Mouse (Mus musculus) heart, postnatal 0 days (tissue): ENCODE measurements at regions not wholly inside any gene's neighbourhood (a gene's known extent, or its start where the extent isn't known, plus 50 kb on each side); places are given as distances from the start of the nearest gene placed in this dataset.

Experiments used
- ATAC-seq: fragments of 200-750 bp; cut with Nextera tagmentation; 2 replicates; pipeline ENCODE4 v1.8.0; 2017; ENCODE audit warnings: low read depth, moderate number of reproducible peaks, moderate library complexity; ENCODE audit not compliant: insufficient read depth
- DNase-seq: peaks from one replicate; pipeline ENCODE4 v3.0.0-alpha.2; 2016; ENCODE audit warnings: low spot score
- H3K27ac ChIP-seq: fragments of 300-500 bp; sonication (generic); 2 replicates; pipeline ENCODE4 v1.5.1; 2014; ENCODE audit warnings: low read depth, mild to moderate bottlenecking
- H3K27me3 ChIP-seq: fragments of 300-500 bp; sonication (generic); 2 replicates; pipeline ENCODE4 v1.6.1; 2014; ENCODE audit warnings: low read length, mixed read lengths; ENCODE audit not compliant: control insufficient read depth, insufficient read depth
- H3K36me3 ChIP-seq: fragments of 300-500 bp; sonication (generic); replicated peaks from 2 replicates; pipeline ENCODE4 v1.6.1; 2014; ENCODE audit warnings: low read length, mixed read lengths; ENCODE audit not compliant: control insufficient read depth, insufficient read depth
- H3K4me1 ChIP-seq: fragments of 300-500 bp; sonication (generic); 2 replicates; pipeline ENCODE4 v1.6.1; 2014; ENCODE audit warnings: antibody characterized with exemption; ENCODE audit not compliant: control insufficient read depth, insufficient read depth
- H3K4me2 ChIP-seq: fragments of 300-500 bp; sonication (generic); 2 replicates; pipeline ENCODE4 v1.6.1; 2014; ENCODE audit warnings: low read depth, mild to moderate bottlenecking, low read length, moderate library complexity
- H3K4me3 ChIP-seq: fragments of 300-500 bp; sonication (generic); 2 replicates; pipeline ENCODE4 v1.5.1; 2014; ENCODE audit warnings: low read depth, low read length
- H3K9ac ChIP-seq: fragments of 300-500 bp; sonication (generic); replicated peaks from 2 replicates; pipeline ENCODE4 v1.6.1; 2014; ENCODE audit warnings: low read depth, low read length, mixed read lengths
- H3K9me3 ChIP-seq: fragments of 300-500 bp; sonication (generic); replicated peaks from 2 replicates; pipeline ENCODE4 v1.6.1; 2016; ENCODE audit warnings: low read length; ENCODE audit not compliant: control insufficient read depth
- CTCF ChIP-seq: IDR thresholded peaks from 2 replicates; pipeline ENCODE4 v1.5.1; 2016; ENCODE audit warnings: antibody characterized with exemption, control low read depth, low read depth
- EP300 ChIP-seq: IDR thresholded peaks from 2 replicates; pipeline ENCODE4 v1.6.1; 2016; ENCODE audit warnings: antibody characterized with exemption, low read depth
- WGBS: fragments of 180-500 bp; shearing (Covaris S2); extraction: QIAGEN DNeasy Blood & Tissue Kit; methylation state at CpG from one replicate; pipeline ENCODE4 v1.1.7; 2014; 5-methylcytosine and 5-hydroxymethylcytosine counted together

- no peak overlapping the region for H3K4me2 ChIP-seq
- no peak overlapping the region for H3K27ac ChIP-seq
- H3K9me3 ChIP-seq, result no peaks in the 10 kb centered on the region
- H3K4me1 ChIP-seq, result no peaks in the 10 kb centered on the region
- DNase-seq, result no peak
- ATAC-seq, result no peak
- no peaks in the 10 kb centered on the region for H3K27me3 ChIP-seq
- WGBS, result 57% methylated on average over 4 of the region's 4 CpGs
- no peak overlapping the region for H3K4me3 ChIP-seq
- H3K36me3 ChIP-seq, result no peaks in the 10 kb centered on the region
- TF ChIP-seq CTCF (no peak), EP300 (no peak)
- H3K9ac ChIP-seq, result no peak overlapping the region
Measured at GRCm38 (mm10) chr13:70195854-70196253, 393.7 kb downstream of the Med10 start.

- no peaks in the 10 kb centered on the region for H3K27me3 ChIP-seq
- no peak overlapping the region for H3K9ac ChIP-seq
- H3K4me3 ChIP-seq, result no peak overlapping the region
- H3K9me3 ChIP-seq, result no peaks in the 10 kb centered on the region
- ATAC-seq (no peak), DNase-seq (no peak)
- 77% methylated on average over 4 of the region's 4 CpGs for WGBS
- H3K27ac ChIP-seq, result no peak overlapping the region
- TF ChIP-seq EP300 (no peak), CTCF (no peak)
- H3K4me1 ChIP-seq, result no peaks in the 10 kb centered on the region
- no peak overlapping the region for H3K4me2 ChIP-seq
- H3K36me3 ChIP-seq, result no peaks in the 10 kb centered on the region
Measured at GRCm38 (mm10) chr13:70198638-70199037, 396.4 kb downstream of the Med10 start.

- no peak for DNase-seq
- no peak for ATAC-seq
- H3K4me1 ChIP-seq, result no peaks in the 10 kb centered on the region
- H3K9me3 ChIP-seq, result no peaks in the 10 kb centered on the region
- H3K4me3 ChIP-seq, result no peak overlapping the region
- H3K4me2 ChIP-seq, result no peak overlapping the region
- 32% methylated on average over 1 of the region's 1 CpGs for WGBS
- no peaks in the 10 kb centered on the region for H3K27me3 ChIP-seq
- no peak for TF ChIP-seq EP300
- TF ChIP-seq CTCF, result no peak
- no peak overlapping the region for H3K27ac ChIP-seq
- H3K36me3 ChIP-seq, result no peaks in the 10 kb centered on the region
- H3K9ac ChIP-seq, result no peak overlapping the region
Measured at GRCm38 (mm10) chr13:70199087-70199486, 396.9 kb downstream of the Med10 start.

DNA sequence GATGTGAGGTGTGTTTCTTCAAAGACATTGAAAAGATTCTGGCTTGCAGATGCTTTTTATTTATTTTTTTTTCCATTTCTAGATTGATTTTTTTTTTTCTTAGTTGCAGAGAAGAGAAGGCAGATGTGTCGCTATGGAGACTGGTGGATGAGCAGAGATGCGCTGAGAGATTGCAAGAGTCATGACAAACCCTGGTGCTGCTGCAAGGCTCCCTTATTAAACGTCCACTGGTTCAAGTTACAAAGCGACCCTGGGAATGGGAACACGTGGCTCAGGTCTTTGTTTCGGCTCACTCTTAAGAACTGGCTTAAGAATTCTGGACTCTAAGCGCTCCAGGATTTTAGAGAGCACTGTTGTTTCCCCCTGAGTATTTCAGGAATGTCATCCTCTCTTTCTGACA lies 403.1 kb downstream of the Med10 start:
- no peaks in the 10 kb centered on the region for H3K36me3 ChIP-seq
- H3K27me3 ChIP-seq, result no peaks in the 10 kb centered on the region
- no peaks in the 10 kb centered on the region for H3K9me3 ChIP-seq
- no peak for TF ChIP-seq CTCF
- no peak for TF ChIP-seq EP300
- H3K4me3 ChIP-seq, result no peak overlapping the region
- H3K4me2 ChIP-seq, result no peak overlapping the region
- H3K4me1 ChIP-seq, result no peaks in the 10 kb centered on the region
- H3K27ac ChIP-seq, result no peak overlapping the region
- no peak for DNase-seq
- ATAC-seq, result no peak
- no peak overlapping the region for H3K9ac ChIP-seq
- WGBS, result 63% methylated on average over 7 of the region's 7 CpGs

DNA sequence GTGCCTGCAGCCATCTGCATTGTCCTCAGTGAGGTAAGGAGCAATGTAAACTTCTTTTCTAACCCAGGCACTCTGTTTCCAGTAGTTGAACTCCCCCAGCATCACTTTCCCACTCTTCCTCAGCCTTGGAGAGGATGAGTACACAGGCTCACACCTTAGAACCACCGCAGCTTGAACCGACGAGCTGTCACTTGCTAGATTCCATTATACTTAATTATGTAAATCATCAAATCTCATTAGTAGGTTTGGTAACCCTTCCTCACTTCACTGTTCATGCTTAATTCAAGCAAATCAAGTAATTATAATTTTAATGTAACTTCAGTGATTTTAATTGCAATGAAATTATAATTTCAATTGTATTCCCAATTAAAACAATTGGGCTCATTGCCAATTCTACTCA lies 408.0 kb downstream of the Med10 start:
- Histone ChIP-seq H3K4me3 (no peak overlapping the region), H3K9ac (no peak overlapping the region), H3K9me3 (no peaks in the 10 kb centered on the region), H3K27ac (no peak overlapping the region), H3K4me1 (no peaks in the 10 kb centered on the region), H3K36me3 (no peaks in the 10 kb centered on the region), H3K4me2 (no peak overlapping the region), H3K27me3 (no peaks in the 10 kb centered on the region)
- no peak for DNase-seq
- WGBS, result 70% methylated on average over 3 of the region's 3 CpGs
- TF ChIP-seq EP300 (no peak), CTCF (no peak)
- no peak for ATAC-seq

- 80% methylated on average over 3 of the region's 3 CpGs for WGBS
- no peak for ATAC-seq
- H3K4me1 ChIP-seq, result no peaks in the 10 kb centered on the region
Measured at GRCm38 (mm10) chr13:70213017-70213416, 410.8 kb downstream of the Med10 start.

More at GRCm38 (mm10) chr13:70213017-70213416, 410.8 kb downstream of the Med10 start:
- Histone ChIP-seq H3K4me3 (no peak overlapping the region), H3K9me3 (no peaks in the 10 kb centered on the region), H3K9ac (no peak overlapping the region), H3K4me2 (no peak overlapping the region), H3K27me3 (no peaks in the 10 kb centered on the region), H3K27ac (no peak overlapping the region), H3K36me3 (no peaks in the 10 kb centered on the region)
- no peak for DNase-seq
- TF ChIP-seq EP300, result no peak
- TF ChIP-seq CTCF, result no peak
